Mouse (Mus musculus) lung, embryonic 16.5 days (tissue): Measurements from ENCODE around the gene Lactb. TPM values are rescaled to one million over a fixed set of nuclear protein-coding genes. Genes with fewer than 3 reads are reported as not detected.
A peak's percentile ranks its signal among the peaks of the same experiment; 100 is the strongest.

Source experiments
- ATAC-seq: fragments of 200-750 bp; cut with Nextera tagmentation; 2 replicates; pipeline ENCODE4 v1.8.0; 2017; ENCODE audit warnings: low read depth, mild to moderate bottlenecking, moderate library complexity
- H3K27ac ChIP-seq: fragments of 300-500 bp; sonication (generic); 2 replicates; pipeline ENCODE4 v1.5.1; 2014; ENCODE audit warnings: mild to moderate bottlenecking, control low read depth, low read length
- H3K27me3 ChIP-seq: fragments of 300-500 bp; sonication (generic); 2 replicates; pipeline ENCODE4 v1.6.1; 2014; ENCODE audit warnings: low read depth, low read length, mixed read lengths; ENCODE audit not compliant: control insufficient read depth, insufficient read depth
- H3K36me3 ChIP-seq: fragments of 300-500 bp; sonication (generic); 2 replicates; pipeline ENCODE4 v1.6.1; 2014; ENCODE audit warnings: low read length; ENCODE audit not compliant: control insufficient read depth, insufficient read depth
- H3K4me1 ChIP-seq: fragments of 300-500 bp; sonication (generic); replicated peaks from 2 replicates; pipeline ENCODE4 v1.6.1; 2014; ENCODE audit warnings: low read length, mixed read lengths; ENCODE audit not compliant: control insufficient read depth, insufficient read depth
- H3K4me2 ChIP-seq: fragments of 300-500 bp; sonication (generic); 2 replicates; pipeline ENCODE4 v1.6.1; 2014; ENCODE audit warnings: low read depth, low read length, control low read depth
- H3K4me3 ChIP-seq: fragments of 300-500 bp; sonication (generic); 2 replicates; pipeline ENCODE4 v1.5.1; 2014; ENCODE audit warnings: mild to moderate bottlenecking, low read length, control low read depth
- H3K9ac ChIP-seq: fragments of 300-500 bp; sonication (generic); 2 replicates; pipeline ENCODE4 v1.6.1; 2014; ENCODE audit warnings: low read length, control low read depth
- H3K9me3 ChIP-seq: fragments of 300-500 bp; sonication (generic); 2 replicates; pipeline ENCODE4 v1.6.1; 2016; ENCODE audit warnings: low read length; ENCODE audit not compliant: control insufficient read depth
- WGBS: fragments of 180-500 bp; shearing (Covaris S2); extraction: QIAGEN DNeasy Blood & Tissue Kit; methylation state at CpG from one replicate; pipeline ENCODE4 v1.1.7; 2014; 5-methylcytosine and 5-hydroxymethylcytosine counted together
- polyA plus RNA-seq: library from polyadenylated mRNA; unstranded; fragments of >200 nt; fragmentation: Nextera tagmentation; extraction: Ambion mirVana; gene quantifications from 2 replicates; pipeline ENCODE4 v1.2.1, GENCODE M21; 2015

Gene Lactb
- polyA plus RNA-seq, 1 experiment from 2014 or later = 6.0 TPM

- no peak overlapping the region for H3K4me3 ChIP-seq
- H3K4me1 ChIP-seq = peaks cover 3% of the 10 kb centered on the region; the same call in 1 of the 2 replicates
- H3K27ac ChIP-seq = no peak overlapping the region
- no peak overlapping the region for H3K9ac ChIP-seq
- ATAC-seq = peak; percentile 71
- no peaks in the 10 kb centered on the region for H3K27me3 ChIP-seq
- 12% methylated on average over 4 of the region's 4 CpGs for WGBS
- H3K9me3 ChIP-seq = no peaks in the 10 kb centered on the region
- no peak overlapping the region for H3K4me2 ChIP-seq
- no peaks in the 10 kb centered on the region for H3K36me3 ChIP-seq
Observed at GRCm38 (mm10) chr9:66938836-66939235, 36.4 kb downstream of the Lactb start.

GRCm38 (mm10) chr9:66937507-66937906 lies 37.8 kb downstream of the Lactb start:
- Histone ChIP-seq H3K9me3 (no peaks in the 10 kb centered on the region), H3K9ac (no peak overlapping the region), H3K27ac (no peak overlapping the region), H3K27me3 (no peaks in the 10 kb centered on the region), H3K4me1 (peaks cover 3% of the 10 kb centered on the region; the same call in 1 of the 2 replicates), H3K36me3 (no peaks in the 10 kb centered on the region), H3K4me3 (no peak overlapping the region), H3K4me2 (no peak overlapping the region)
- ATAC-seq = peak; percentile 43; the same call in 1 of the 2 replicates
- WGBS = 37% methylated on average over 8 of the region's 8 CpGs

GRCm38 (mm10) chr9:66933869-66934808 lies 41.1 kb downstream of the Lactb start:
- H3K9ac ChIP-seq = no peak overlapping the region
- H3K4me1 ChIP-seq = peaks cover 3% of the 10 kb centered on the region; the same call in 1 of the 2 replicates
- WGBS = 70% methylated on average over 19 of the region's 19 CpGs
- H3K27me3 ChIP-seq = no peaks in the 10 kb centered on the region
- H3K4me2 ChIP-seq = no peak overlapping the region
- H3K4me3 ChIP-seq = no peak overlapping the region
- no peak for ATAC-seq
- no peaks in the 10 kb centered on the region for H3K36me3 ChIP-seq
- no peak overlapping the region for H3K27ac ChIP-seq
- H3K9me3 ChIP-seq = no peaks in the 10 kb centered on the region

- WGBS = 43% methylated on average over 7 of the region's 7 CpGs
- Histone ChIP-seq H3K9ac (no peak overlapping the region), H3K4me2 (no peak overlapping the region), H3K4me3 (no peak overlapping the region), H3K27ac (no peak overlapping the region), H3K9me3 (no peaks in the 10 kb centered on the region), H3K4me1 (no peaks in the 10 kb centered on the region), H3K27me3 (no peaks in the 10 kb centered on the region), H3K36me3 (no peaks in the 10 kb centered on the region)
- no peak for ATAC-seq
Observed at GRCm38 (mm10) chr9:66930351-66930750, 44.9 kb downstream of the Lactb start.

- no peak overlapping the region for H3K27ac ChIP-seq
- H3K9ac ChIP-seq = no peak overlapping the region
- no peaks in the 10 kb centered on the region for H3K27me3 ChIP-seq
- no peaks in the 10 kb centered on the region for H3K9me3 ChIP-seq
- no peaks in the 10 kb centered on the region for H3K36me3 ChIP-seq
- 88% methylated on average over 8 of the region's 8 CpGs for WGBS
- no peak overlapping the region for H3K4me2 ChIP-seq
- ATAC-seq = no peak
- H3K4me1 ChIP-seq = no peaks in the 10 kb centered on the region
- H3K4me3 ChIP-seq = no peak overlapping the region
Observed at GRCm38 (mm10) chr9:66927696-66928402, 47.4 kb downstream of the Lactb start.

- Histone ChIP-seq H3K9ac (no peak overlapping the region), H3K36me3 (no peaks in the 10 kb centered on the region), H3K4me3 (no peak overlapping the region), H3K27ac (no peak overlapping the region), H3K4me2 (no peak overlapping the region), H3K9me3 (no peaks in the 10 kb centered on the region), H3K27me3 (no peaks in the 10 kb centered on the region), H3K4me1 (no peaks in the 10 kb centered on the region)
- WGBS = 64% methylated on average over 3 of the region's 3 CpGs
- ATAC-seq = no peak
Observed at GRCm38 (mm10) chr9:66925853-66926252, 49.4 kb downstream of the Lactb start.

- Histone ChIP-seq H3K4me3 (no peak overlapping the region), H3K9ac (no peak overlapping the region), H3K27me3 (no peaks in the 10 kb centered on the region), H3K4me1 (0 out of 2 replicates have a peak, but pooled peaks cover 6% of the 10 kb centered on the region), H3K9me3 (no peaks in the 10 kb centered on the region), H3K4me2 (no peak overlapping the region), H3K36me3 (no peaks in the 10 kb centered on the region), H3K27ac (no peak overlapping the region)
- WGBS = 96% methylated on average over 1 of the region's 1 CpGs
- ATAC-seq = no peak
Observed at GRCm38 (mm10) chr9:66922076-66922475, 53.2 kb downstream of the Lactb start.

- H3K4me1 ChIP-seq = peaks cover 15% of the 10 kb centered on the region
- no peak overlapping the region for H3K4me3 ChIP-seq
- peak overlapping the region; percentile 88 for H3K4me2 ChIP-seq
- H3K27me3 ChIP-seq = no peaks in the 10 kb centered on the region
- no peak overlapping the region for H3K9ac ChIP-seq
- no peak overlapping the region for H3K27ac ChIP-seq
- H3K9me3 ChIP-seq = no peaks in the 10 kb centered on the region
- no peaks in the 10 kb centered on the region for H3K36me3 ChIP-seq
- WGBS = 9% methylated on average over 6 of the region's 6 CpGs
- no peak for ATAC-seq
Observed at GRCm38 (mm10) chr9:66920488-66921279, 54.6 kb downstream of the Lactb start.
